Mouse (Mus musculus) c-Kit-negative CD71-positive TER-119-positive erythroid progenitor cells, embryonic 14.5 days (primary cell): ENCODE results near the gene Snrpd3.

Source experiments
- DNase-seq: peaks from one replicate; pipeline ENCODE4 v3.0.0-alpha.2; 2013; ENCODE audit warnings: low read depth, low spot score

Snrpd3 gene

GRCm38 (mm10) chr10:75534934-75535333, 17.6 kb downstream of the Snrpd3 start:
- no peak for DNase-seq

DNA sequence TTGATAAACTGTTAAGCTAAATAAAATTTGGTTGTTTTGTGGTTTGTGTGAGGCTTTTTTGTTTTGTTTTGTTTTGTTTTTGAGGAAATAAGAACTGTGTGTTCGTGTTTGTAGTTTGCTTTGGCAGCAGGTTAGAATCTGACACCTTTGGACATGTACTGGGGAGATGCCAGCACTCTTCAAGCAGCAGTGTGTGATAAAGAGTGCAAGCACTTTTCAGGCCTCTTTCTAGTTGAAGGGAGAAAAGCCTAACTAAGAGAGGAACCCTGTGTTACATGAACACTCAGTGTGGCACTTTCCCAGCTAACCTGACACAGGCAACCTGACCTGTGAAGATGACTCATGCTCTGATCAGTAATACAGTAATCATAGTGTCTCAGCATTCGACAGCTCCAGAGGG, 18.1 kb downstream of the Snrpd3 start:
- DNase-seq: no peak

GRCm38 (mm10) chr10:75536123-75536522, 18.8 kb downstream of the Snrpd3 start:
- DNase-seq: no peak

DNA sequence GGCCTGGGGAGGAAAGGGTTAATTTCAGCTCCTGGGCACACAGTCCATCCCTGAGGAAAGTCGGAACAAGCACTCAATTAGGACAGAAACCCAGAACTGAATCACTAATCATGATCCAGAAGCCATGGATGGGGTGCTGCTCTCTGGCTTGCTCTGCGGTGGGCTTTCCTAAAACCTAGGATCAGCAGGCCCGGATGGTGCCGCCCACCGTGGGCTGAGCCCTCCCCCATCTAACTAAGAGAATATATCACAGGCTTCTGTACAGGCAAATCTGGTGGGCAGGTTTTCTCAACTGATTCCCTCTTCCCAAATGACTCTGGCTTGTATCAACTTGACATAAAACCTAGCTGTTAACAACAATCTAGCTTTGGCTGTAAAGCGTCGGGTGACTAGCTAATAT, 30.6 kb downstream of the Snrpd3 start:
- DNase-seq: no peak

DNA sequence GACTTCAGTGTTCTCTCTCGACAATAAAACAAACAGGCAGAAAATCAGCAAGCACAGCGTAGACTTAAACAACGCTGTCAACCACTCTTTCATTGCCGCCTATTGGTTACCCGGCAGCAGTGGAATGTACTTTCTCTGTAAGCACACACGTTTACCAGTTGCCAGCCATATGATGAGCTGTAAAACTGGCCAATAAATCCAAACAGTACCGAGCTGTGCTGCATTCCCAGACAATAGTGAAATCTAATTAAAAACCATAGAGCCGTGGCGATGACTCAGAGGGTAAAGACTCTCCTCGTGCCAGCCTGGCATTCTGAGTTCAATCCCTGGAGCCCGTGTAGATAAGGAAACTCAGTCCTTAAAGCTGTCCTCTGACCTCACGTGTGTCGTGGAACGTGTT, 31.1 kb downstream of the Snrpd3 start:
- no peak for DNase-seq

- no peak for DNase-seq
These were observed 32.5 kb downstream of the Snrpd3 start for GRCm38 (mm10) chr10:75549886-75550285.

GRCm38 (mm10) chr10:75551175-75551574, 33.8 kb downstream of the Snrpd3 start:
- no peak for DNase-seq

- no peak for DNase-seq
These were observed 34.8 kb downstream of the Snrpd3 start for GRCm38 (mm10) chr10:75552106-75552505.

DNA sequence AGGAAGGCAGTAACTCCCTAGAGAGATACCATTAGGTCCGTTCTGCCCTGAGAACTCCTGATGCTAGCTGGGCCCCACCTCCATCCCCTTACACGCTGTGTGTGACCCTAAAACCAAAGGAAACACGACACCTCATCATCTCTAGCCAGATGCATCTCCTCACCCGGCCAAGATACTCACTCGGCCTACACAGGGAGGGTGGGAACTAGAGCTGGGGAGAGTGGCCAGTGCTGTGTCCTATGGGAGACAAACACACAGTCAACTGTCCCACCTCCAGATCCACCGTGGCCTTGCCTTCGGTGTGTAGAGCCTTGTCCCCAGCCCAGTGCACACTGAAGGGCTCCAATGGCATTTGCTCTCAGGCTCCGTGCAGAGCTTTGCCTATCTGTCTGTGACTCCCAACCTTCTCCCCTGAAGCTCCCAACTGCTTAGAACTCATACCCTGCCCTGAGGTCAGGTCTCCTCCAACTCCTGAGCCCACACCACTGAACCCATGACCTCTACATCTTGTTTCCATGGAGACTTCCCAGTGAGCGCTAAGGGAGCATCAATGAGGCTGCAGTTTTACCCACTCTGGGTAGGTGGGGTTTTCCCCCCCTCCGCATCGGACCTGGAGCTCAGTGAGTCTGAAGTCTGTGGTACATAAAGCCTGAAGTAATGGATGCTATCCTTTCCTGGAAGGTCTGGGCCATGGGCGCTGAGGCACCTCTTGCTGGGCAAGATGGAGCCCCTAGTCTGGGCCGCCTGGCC, 35.5 kb downstream of the Snrpd3 start:
- no peak for DNase-seq

DNA sequence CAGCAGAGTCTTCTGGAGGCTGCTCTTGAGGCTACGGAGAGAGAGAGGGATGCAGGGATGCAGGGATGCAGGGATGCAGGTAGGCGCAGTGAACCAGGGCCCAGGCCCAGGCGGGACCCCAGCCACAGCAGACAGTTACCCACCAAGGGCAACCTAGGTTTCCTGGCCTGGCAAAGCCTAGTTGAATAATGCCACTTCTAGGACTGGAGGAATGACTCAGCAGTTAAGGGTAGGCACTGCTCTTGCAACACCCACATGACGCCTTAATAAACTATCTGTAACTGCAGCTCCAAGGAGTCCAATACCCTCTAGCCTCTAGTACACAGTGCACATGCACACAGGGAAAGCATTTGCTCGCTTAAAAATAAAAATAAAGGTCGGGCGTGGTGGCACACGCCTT, 36.7 kb downstream of the Snrpd3 start:
- peak; percentile 4 for DNase-seq

GRCm38 (mm10) chr10:75555557-75555956, 38.2 kb downstream of the Snrpd3 start:
- DNase-seq: no peak

- no peak for DNase-seq
These were observed 38.7 kb downstream of the Snrpd3 start for GRCm38 (mm10) chr10:75556026-75556425.

DNA sequence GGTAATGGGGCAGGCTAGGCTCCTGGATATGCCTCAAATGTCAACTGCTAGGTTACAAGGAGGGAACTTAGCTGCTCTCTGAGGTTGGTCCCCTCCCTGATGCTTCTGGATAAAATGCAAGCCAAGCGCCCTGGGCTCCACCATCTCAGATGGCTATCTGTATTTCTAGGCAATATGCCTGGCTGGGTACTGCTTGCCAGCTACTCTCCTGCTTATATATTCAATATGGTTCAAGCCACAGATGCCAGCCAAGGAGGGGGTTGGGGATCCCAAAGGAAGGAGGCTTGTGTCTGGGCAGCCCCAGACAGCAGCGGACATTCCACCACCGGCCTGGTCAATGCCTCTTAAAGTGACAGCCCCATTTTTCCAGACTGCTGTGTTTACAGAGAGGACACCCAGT, 41.2 kb downstream of the Snrpd3 start:
- no peak for DNase-seq

DNA sequence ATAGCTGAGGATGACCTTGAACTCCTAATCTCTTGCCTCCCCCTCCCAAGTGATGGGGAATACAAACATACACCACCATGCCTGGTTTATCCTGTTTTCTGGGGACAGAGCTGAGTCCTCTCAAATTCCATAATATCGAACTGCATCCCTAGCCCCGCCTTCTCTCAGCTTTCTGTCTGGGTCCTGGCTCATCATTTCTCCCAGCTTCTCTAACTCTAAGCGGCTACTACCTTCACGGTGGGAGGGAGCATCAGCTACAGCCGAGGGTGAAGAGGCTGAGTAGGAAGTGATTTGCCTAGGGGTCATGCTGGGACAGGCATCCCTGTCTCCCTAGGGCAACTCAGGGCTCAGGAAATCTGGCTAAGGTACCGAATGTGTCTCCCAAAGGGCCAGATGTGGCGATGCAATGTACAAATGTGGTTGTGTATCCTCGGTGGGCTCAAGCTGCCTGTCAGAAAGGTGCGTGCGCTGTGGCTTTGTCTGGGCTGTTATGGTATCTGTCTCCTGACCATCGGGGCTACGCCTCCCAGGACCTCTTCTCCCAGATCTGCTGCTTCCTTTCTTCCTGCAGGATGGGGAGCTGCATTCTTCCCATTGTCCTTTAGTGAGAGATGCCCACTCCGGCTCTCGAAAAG, 41.8 kb downstream of the Snrpd3 start:
- DNase-seq: no peak

- DNase-seq: no peak
These were observed 42.6 kb downstream of the Snrpd3 start, which contains the start of gene Lrrc75b for GRCm38 (mm10) chr10:75559676-75560548. Lrrc75b (minus strand) TSS chr10:75560330.

GRCm38 (mm10) chr10:75560549-75560899, 43.2 kb downstream of the Snrpd3 start:
- DNase-seq: no peak

GRCm38 (mm10) chr10:75561071-75561654, 43.8 kb downstream of the Snrpd3 start, which contains the start of gene Ggt1:
Ggt1 (plus strand) TSS chr10:75561604.
- no peak for DNase-seq

GRCm38 (mm10) chr10:75562596-75562995, 45.2 kb downstream of the Snrpd3 start:
- DNase-seq: no peak

DNA sequence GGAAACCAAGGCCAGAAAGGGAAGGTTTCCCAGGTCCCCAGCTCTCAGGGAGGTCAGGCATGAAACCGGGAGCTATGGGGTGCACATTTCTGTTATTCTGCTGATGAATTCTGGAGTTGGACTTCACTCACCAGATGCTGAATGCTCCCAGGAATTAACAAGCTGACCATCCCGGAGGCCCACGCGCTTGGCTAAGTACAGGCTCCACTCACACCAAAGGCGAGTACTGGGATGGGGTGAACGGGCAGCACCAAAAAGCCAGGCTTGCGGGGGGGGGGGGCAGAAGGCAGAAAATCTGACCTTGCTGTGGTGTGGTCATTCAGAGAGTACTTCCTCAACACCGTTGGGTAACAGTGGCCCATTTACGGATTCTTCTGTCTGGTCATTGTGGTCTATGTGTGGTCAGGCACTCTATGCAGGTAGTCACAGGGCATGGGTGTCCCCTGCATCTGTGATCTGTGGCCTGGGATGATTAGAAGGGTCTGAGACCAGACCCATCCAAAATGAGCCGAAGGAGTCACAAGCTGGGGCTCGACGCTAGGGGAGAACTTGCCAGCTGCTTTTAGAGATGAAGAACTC, 47.4 kb downstream of the Snrpd3 start:
- no peak for DNase-seq

- DNase-seq: no peak
These were observed 48.1 kb downstream of the Snrpd3 start for GRCm38 (mm10) chr10:75565436-75565835.

DNA sequence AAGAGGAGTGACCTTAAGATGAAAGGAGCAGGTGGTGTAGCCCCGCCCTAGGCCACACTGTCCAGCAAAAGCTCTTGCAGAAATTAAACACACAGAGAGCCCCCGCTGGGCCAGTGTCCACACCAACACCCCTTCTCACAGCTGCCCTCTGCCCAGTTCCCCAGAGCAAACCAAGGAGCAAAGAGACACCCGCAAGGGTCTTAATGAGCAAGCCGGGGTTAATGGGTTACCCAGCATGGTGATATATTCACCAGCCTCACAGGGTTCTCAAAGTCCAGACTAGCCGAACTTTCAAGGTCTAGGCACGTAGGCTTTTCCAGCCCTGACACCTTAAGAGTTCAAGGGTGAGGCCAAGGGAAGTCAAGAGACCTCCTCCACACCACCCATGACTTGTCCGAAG, 48.6 kb downstream of the Snrpd3 start:
- DNase-seq: no peak

GRCm38 (mm10) chr10:75566321-75566720, 49.0 kb downstream of the Snrpd3 start:
- DNase-seq: no peak
